Mouse (Mus musculus) forebrain, embryonic 14.5 days (tissue): ENCODE results near the gene Fgfr2. TPM values are rescaled to one million over a fixed set of nuclear protein-coding genes. Genes with fewer than 3 reads are reported as not detected.

Experiments used
- ATAC-seq: fragments of 200-750 bp; cut with Nextera tagmentation; 2 replicates; pipeline ENCODE4 v1.8.0; 2017; ENCODE audit warnings: mild to moderate bottlenecking, moderate library complexity
- DNase-seq: peaks from one replicate; pipeline ENCODE4 v3.0.0-alpha.2; 2015; ENCODE audit warnings: low spot score
- H3K27ac ChIP-seq: fragments of 300-500 bp; sonication (generic); 2 replicates; pipeline ENCODE4 v1.5.1; 2014; ENCODE audit warnings: low read depth, mild to moderate bottlenecking, control low read depth, low read length, moderate library complexity
- H3K27me3 ChIP-seq: fragments of 300-500 bp; sonication (generic); replicated peaks from 2 replicates; pipeline ENCODE4 v1.6.1; 2014; ENCODE audit warnings: low read length, control low read depth, mixed read lengths; ENCODE audit not compliant: control insufficient read depth, insufficient read depth
- H3K36me3 ChIP-seq: fragments of 300-500 bp; sonication (generic); 2 replicates; pipeline ENCODE4 v1.6.1; 2014; ENCODE audit warnings: low read length, control low read depth; ENCODE audit not compliant: control insufficient read depth, insufficient read depth
- H3K4me1 ChIP-seq: fragments of 300-500 bp; sonication (generic); 2 replicates; pipeline ENCODE4 v1.6.1; 2014; ENCODE audit warnings: antibody characterized with exemption, low read length, control low read depth; ENCODE audit not compliant: control insufficient read depth, insufficient read depth
- H3K4me2 ChIP-seq: fragments of 300-500 bp; sonication (generic); 2 replicates; pipeline ENCODE4 v1.6.1; 2014; ENCODE audit warnings: mild to moderate bottlenecking, control low read depth, low read length
- H3K4me3 ChIP-seq: fragments of 300-500 bp; sonication (generic); 2 replicates; pipeline ENCODE4 v1.5.1; 2014; ENCODE audit warnings: low read depth, low read length, control low read depth
- H3K9ac ChIP-seq: fragments of 300-500 bp; sonication (generic); 2 replicates; pipeline ENCODE4 v1.6.1; 2014; ENCODE audit warnings: mild to moderate bottlenecking, low read length, control low read depth, moderate library complexity
- H3K9me3 ChIP-seq: fragments of 300-500 bp; sonication (generic); replicated peaks from 2 replicates; pipeline ENCODE4 v1.6.1; 2016; ENCODE audit warnings: low read length, control low read depth, mixed read lengths; ENCODE audit not compliant: control insufficient read depth
- WGBS: fragments of 180-500 bp; shearing (Covaris S2); extraction: QIAGEN DNeasy Blood & Tissue Kit; methylation state at CpG from one replicate; pipeline ENCODE4 v1.1.7; 2014; 5-methylcytosine and 5-hydroxymethylcytosine counted together
- polyA plus RNA-seq: library from polyadenylated mRNA; unstranded; fragments of >200 nt; fragmentation: Nextera tagmentation; extraction: Ambion mirVana; gene quantifications from 2 replicates; pipeline ENCODE4 v1.2.1, GENCODE M21; 2014

Fgfr2 gene
- polyA plus RNA-seq, 1 experiment from 2014 or later = 35.9 TPM

DNA sequence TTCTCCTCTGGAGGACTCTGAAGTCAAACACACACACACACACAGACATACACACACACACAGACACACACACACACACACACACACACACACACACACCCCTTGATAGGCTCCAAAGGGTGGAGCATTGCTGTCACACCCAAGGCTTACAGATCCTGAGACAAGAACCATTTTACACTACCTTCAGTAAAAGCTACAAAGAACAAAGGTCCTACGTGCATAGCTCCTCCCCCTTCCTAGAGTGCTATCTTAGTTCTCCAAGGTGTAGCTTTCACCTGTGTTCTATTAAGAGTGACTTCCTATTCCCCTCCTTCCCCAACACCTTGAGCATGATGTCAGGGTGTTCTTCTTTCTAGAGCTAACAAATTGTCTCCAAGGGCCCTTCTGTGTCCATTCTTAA is 1047.3 kb downstream of the Fgfr2 start:
- Histone ChIP-seq H3K27ac (no peak overlapping the region), H3K9ac (no peak overlapping the region), H3K9me3 (no peaks in the 10 kb centered on the region), H3K36me3 (no peaks in the 10 kb centered on the region), H3K4me3 (no peak overlapping the region), H3K27me3 (no peaks in the 10 kb centered on the region), H3K4me2 (no peak overlapping the region), H3K4me1 (0 out of 2 replicates have a peak, but pooled peaks cover 2% of the 10 kb centered on the region)
- ATAC-seq (no peak), DNase-seq (no peak)
- WGBS = 79% methylated on average over 1 of the region's 1 CpGs

DNA sequence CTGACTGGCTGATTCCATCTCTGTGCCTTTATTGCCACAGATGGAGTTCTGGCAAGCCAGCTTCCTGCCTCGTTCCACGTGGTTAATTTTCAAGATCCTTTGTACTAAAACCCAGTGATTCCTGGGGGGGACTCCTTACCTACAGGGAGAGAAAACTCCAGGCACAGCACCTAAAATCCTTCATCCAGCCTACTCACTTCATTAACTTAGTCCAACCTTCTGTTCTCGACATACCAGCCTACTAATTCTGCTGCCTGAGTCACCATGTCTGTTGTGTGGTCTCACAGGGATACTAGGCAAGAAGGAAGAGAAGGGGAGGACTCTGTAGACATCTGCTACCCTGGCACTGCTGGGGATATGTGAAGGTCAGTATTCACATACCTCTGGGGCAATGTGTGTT is 1048.6 kb downstream of the Fgfr2 start:
- H3K36me3 ChIP-seq = no peaks in the 10 kb centered on the region
- H3K27ac ChIP-seq = no peak overlapping the region
- WGBS = 69% methylated on average over 3 of the region's 3 CpGs
- no peaks in the 10 kb centered on the region for H3K27me3 ChIP-seq
- H3K9me3 ChIP-seq = no peaks in the 10 kb centered on the region
- H3K4me3 ChIP-seq = no peak overlapping the region
- ATAC-seq = no peak
- no peak overlapping the region for H3K4me2 ChIP-seq
- H3K9ac ChIP-seq = no peak overlapping the region
- DNase-seq = no peak
- 0 out of 2 replicates have a peak, but pooled peaks cover 2% of the 10 kb centered on the region for H3K4me1 ChIP-seq

DNA sequence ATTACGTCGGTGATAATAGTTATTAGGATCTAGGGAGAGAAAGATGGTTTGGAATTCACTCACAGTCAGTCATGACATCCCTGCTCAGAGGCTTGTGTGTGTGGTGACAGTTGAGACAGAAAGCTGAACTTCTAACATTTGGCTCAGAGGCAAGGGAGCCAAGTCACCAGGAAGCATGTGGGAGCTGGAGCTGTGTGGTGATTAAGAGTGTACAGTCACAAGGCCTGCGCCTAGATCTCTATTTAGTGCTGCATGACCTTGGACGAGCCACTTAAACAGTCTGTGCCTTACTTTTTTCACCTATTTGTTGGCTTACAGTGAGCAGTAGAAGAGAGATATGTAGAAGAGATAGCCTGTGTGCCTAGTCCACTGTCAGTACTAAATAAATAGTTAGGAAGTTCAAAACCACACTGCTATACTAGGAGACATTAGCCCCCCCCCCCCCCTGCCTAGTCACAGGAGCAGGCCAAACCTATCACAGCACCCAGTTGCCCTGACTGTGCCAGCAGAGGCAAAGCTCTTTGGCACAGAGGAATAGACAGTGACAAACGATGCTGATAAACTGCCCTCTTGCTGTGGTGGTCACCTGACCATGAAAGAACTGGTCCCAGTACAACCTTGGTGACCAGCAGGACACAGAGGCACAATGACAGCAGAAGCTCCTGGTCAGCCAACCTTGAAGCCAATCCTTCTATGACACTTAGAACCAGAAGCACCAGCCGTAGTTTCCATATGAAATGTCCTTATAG is 1052.1 kb downstream of the Fgfr2 start:
- ATAC-seq (no peak), DNase-seq (no peak)
- Histone ChIP-seq H3K4me3 (no peak overlapping the region), H3K4me1 (no peaks in the 10 kb centered on the region), H3K4me2 (no peak overlapping the region), H3K27me3 (no peaks in the 10 kb centered on the region), H3K9ac (no peak overlapping the region), H3K27ac (no peak overlapping the region), H3K36me3 (no peaks in the 10 kb centered on the region), H3K9me3 (no peaks in the 10 kb centered on the region)
- WGBS = 89% methylated on average over 6 of the region's 6 CpGs

DNA sequence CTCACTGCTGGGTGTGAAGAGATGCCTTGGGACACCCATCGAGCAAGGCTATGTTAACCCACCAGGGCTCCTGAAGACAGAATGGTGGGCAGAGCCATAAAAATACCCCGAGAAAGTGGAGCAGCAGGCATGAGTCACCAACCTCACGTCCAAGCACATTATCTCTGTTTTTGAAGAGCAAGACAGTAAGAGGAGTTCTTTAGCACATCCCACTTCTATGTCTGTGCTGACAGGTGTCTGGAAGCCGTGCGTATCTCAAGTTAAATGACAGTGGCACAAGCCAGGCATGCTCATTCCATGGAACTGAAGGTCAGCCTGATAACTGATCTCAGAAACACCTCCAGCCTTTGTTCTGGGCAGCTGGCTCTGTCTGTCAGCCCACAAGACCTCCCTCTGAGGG is 1055.2 kb downstream of the Fgfr2 start:
- ATAC-seq (no peak), DNase-seq (no peak)
- H3K4me3 ChIP-seq = no peak overlapping the region
- no peaks in the 10 kb centered on the region for H3K9me3 ChIP-seq
- no peaks in the 10 kb centered on the region for H3K4me1 ChIP-seq
- H3K36me3 ChIP-seq = no peaks in the 10 kb centered on the region
- no peak overlapping the region for H3K27ac ChIP-seq
- no peak overlapping the region for H3K4me2 ChIP-seq
- no peak overlapping the region for H3K9ac ChIP-seq
- H3K27me3 ChIP-seq = no peaks in the 10 kb centered on the region
- WGBS = 90% methylated on average over 5 of the region's 5 CpGs

DNA sequence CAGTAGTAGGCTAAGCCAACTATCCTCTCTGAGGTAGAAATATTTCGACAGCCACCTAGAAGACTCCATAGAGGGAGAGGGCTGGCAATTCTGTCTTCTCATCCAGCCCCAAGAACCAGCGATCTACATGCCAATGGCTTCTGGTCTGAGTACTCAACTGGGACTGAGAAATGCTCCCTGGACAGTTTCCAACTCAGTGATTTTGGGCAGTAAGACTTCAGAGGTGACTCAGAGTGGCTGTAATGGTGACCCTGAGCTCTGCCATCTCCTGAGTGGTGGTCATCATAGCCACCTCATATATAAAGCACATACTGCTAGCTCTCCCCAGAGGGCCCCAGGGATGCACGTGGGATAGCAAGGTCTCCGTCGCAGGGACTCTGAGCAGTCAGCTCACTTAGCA is 1055.6 kb downstream of the Fgfr2 start:
- Histone ChIP-seq H3K4me1 (no peaks in the 10 kb centered on the region), H3K4me2 (no peak overlapping the region), H3K9me3 (no peaks in the 10 kb centered on the region), H3K36me3 (no peaks in the 10 kb centered on the region), H3K27ac (no peak overlapping the region), H3K27me3 (no peaks in the 10 kb centered on the region), H3K9ac (no peak overlapping the region), H3K4me3 (no peak overlapping the region)
- 88% methylated on average over 5 of the region's 5 CpGs for WGBS
- ATAC-seq (no peak), DNase-seq (no peak)

DNA sequence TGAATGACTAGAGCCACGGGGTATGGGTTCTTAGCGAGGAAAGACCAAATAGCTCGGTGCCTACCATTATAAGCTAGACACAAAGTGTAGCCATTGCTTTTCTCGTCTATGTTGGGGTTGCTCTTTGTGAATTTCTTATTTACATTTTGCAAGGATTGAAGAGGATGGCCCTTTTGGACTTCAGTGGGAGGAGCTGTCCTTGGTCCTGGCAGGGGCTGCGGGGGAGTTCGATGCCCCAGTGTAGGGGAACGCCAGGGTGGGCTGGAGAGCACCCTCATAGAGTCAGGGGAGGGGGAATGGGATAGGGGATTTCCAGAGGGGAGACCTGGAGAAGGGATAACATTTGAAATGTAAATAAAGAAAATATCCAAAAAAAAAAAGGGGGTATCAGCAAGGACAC is 1063.0 kb downstream of the Fgfr2 start:
- H3K4me1 ChIP-seq = no peaks in the 10 kb centered on the region
- H3K4me2 ChIP-seq = no peak overlapping the region
- H3K9me3 ChIP-seq = no peaks in the 10 kb centered on the region
- ATAC-seq = no peak
- no peak overlapping the region for H3K9ac ChIP-seq
- DNase-seq = no peak
- H3K27ac ChIP-seq = no peak overlapping the region
- no peaks in the 10 kb centered on the region for H3K36me3 ChIP-seq
- WGBS = 82% methylated on average over 7 of the region's 7 CpGs
- no peaks in the 10 kb centered on the region for H3K27me3 ChIP-seq
- H3K4me3 ChIP-seq = no peak overlapping the region

DNA sequence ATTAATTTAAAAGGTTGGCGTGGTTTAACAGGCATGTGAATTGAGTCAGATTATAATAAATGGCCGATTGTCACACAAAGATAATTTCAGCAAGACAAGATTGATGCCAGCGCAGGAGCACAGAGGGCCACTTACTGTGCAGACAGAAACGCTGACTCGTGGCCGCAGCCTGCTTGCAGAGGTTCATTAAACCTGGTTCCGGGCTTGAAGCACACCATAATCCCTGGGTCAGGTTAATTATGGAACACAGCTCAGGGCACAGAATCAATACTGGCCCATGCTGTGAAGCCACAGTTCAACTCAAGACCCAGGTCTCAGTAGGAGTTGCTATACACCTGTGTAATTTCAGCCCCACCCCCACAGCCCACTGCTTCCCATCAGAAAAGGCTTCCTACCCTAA is 1066.6 kb downstream of the Fgfr2 start:
- Histone ChIP-seq H3K27me3 (no peaks in the 10 kb centered on the region), H3K27ac (no peak overlapping the region), H3K4me2 (no peak overlapping the region), H3K4me1 (no peaks in the 10 kb centered on the region), H3K9ac (no peak overlapping the region), H3K9me3 (no peaks in the 10 kb centered on the region), H3K4me3 (no peak overlapping the region), H3K36me3 (no peaks in the 10 kb centered on the region)
- 25% methylated on average over 7 of the region's 7 CpGs for WGBS
- no peak for ATAC-seq
- DNase-seq = peak; percentile 29

DNA sequence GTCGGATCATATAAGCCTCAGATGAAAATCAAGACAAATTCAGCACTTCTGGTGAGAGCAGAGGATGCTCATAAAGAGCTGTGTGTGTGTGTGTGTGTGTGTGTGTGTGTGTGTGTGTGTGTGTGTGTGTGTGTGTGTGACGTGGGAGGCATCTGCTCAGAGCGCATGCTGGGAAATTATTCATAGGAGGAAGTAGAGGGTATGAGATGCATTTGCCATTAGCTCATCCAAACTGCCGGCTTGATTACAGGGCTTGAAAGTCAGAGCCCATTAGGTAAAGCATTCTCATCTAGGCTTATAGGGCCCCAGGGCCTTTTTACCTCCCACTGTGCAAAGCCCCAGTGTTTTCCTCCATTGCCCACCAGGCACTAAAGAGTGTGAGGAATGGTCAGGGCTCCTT is 1076.5 kb downstream of the Fgfr2 start:
- Histone ChIP-seq H3K9ac (no peak overlapping the region), H3K36me3 (no peaks in the 10 kb centered on the region), H3K27ac (no peak overlapping the region), H3K4me2 (no peak overlapping the region), H3K27me3 (no peaks in the 10 kb centered on the region), H3K4me1 (peaks cover 3% of the 10 kb centered on the region; the same call in 1 of the 2 replicates), H3K4me3 (no peak overlapping the region), H3K9me3 (no peaks in the 10 kb centered on the region)
- ATAC-seq (no peak), DNase-seq (no peak)
- WGBS = 34% methylated on average over 4 of the region's 4 CpGs

DNA sequence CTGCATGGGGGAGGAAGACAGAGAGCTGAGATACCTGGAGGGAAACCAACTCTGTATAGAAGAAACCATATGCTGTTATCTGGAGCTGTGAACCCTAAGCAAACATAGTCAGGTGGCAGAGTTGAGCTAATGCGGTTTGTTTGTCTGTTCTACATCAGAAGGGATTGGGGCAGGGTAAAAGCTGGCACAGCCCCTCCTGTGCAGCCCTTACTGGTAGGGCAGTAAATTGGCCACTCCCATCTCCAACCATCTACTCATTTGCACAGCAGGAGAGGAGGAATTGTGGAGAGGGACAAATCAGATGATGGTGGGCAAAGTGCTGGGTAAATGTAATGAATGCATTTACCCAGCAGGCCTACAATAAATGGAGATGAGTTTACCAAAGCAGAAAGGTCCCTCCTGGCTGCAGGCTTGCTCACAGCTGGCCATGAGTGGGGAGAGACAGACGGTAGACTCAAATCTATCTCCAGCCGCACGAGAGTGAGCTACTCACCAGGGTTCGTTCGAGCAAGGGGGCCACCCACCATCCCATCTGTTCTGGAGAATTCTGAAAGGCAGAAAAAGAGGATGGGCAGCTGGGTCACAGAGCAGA is 1091.1 kb downstream of the Fgfr2 start:
- Histone ChIP-seq H3K4me2 (no peak overlapping the region), H3K27me3 (no peaks in the 10 kb centered on the region), H3K27ac (peak overlapping the region; percentile 33; the same call in 1 of the 2 replicates), H3K4me3 (no peak overlapping the region), H3K36me3 (no peaks in the 10 kb centered on the region), H3K9ac (no peak overlapping the region), H3K4me1 (peaks cover 9% of the 10 kb centered on the region), H3K9me3 (no peaks in the 10 kb centered on the region)
- DNase-seq = peak; percentile 50
- 32% methylated on average over 6 of the region's 6 CpGs for WGBS
- peak; percentile 73 for ATAC-seq
